Mouse (Mus musculus) cerebellum, postnatal 4 days (tissue): ENCODE data around the gene Gm2a.
A peak's percentile ranks its signal among the peaks of the same experiment; 100 is the strongest.
"Not testable (repeated sequence)": the region's sequence is repeated elsewhere in the genome, so short reads cannot be mapped to it uniquely, and the experiment has no call there.

ENCODE experiments used
- DNase-seq, 2 experiments: peaks; one replicate each; pipeline ENCODE4 v3.0.0; 2022; ENCODE audit warnings: low spot score in 2 of 2, mixed read lengths in 1 of 2

The Gm2a gene

GRCm38 (mm10) chr11:55097463-55098188 lies at the start of gene Gm2a:
Gm2a (plus strand) TSS chr11:55098115.
- peak; percentile 69 to 86 for DNase-seq

GRCm38 (mm10) chr11:55050837-55051510 lies 46.9 kb upstream of the Gm2a start:
- DNase-seq, result no peak

GRCm38 (mm10) chr11:55057511-55057910 lies 40.4 kb upstream of the Gm2a start:
- no peak for DNase-seq

- DNase-seq, result no peak
Measured at GRCm38 (mm10) chr11:55060802-55061201, 37.1 kb upstream of the Gm2a start.

- DNase-seq, result no peak
Measured at GRCm38 (mm10) chr11:55062856-55063255, 35.1 kb upstream of the Gm2a start.

- DNase-seq, result no peak
Measured at GRCm38 (mm10) chr11:55066921-55067320, 31.0 kb upstream of the Gm2a start.

GRCm38 (mm10) chr11:55069023-55069422 lies 28.9 kb upstream of the Gm2a start:
- no peak for DNase-seq

GRCm38 (mm10) chr11:55071344-55071743 lies 26.6 kb upstream of the Gm2a start:
- DNase-seq, result no peak

- DNase-seq, result no peak
Measured at GRCm38 (mm10) chr11:55072467-55072866, 25.4 kb upstream of the Gm2a start.

- DNase-seq, result no peak
Measured at GRCm38 (mm10) chr11:55073191-55073590, 24.7 kb upstream of the Gm2a start.

GRCm38 (mm10) chr11:55075602-55076001 lies 22.3 kb upstream of the Gm2a start:
- peak in 1 of 2 experiments; percentile 54 for DNase-seq

GRCm38 (mm10) chr11:55076234-55076633 lies 21.7 kb upstream of the Gm2a start:
- no peak for DNase-seq

- peak in 1 of 2 experiments; percentile 22 for DNase-seq
Measured at GRCm38 (mm10) chr11:55077331-55078231, 20.3 kb upstream of the Gm2a start, which contains the start of gene Ccdc69. Ccdc69 (minus strand) TSS chr11:55078131.

GRCm38 (mm10) chr11:55078502-55078901 lies 19.4 kb upstream of the Gm2a start:
- DNase-seq, result no peak

GRCm38 (mm10) chr11:55079180-55079579 lies 18.7 kb upstream of the Gm2a start:
- DNase-seq, result no peak

GRCm38 (mm10) chr11:55081206-55081605 lies 16.7 kb upstream of the Gm2a start:
- no peak for DNase-seq

- DNase-seq, result no peak
Measured at GRCm38 (mm10) chr11:55084629-55085028, 13.3 kb upstream of the Gm2a start.

- no peak for DNase-seq
Measured at GRCm38 (mm10) chr11:55085396-55085795, 12.5 kb upstream of the Gm2a start.

GRCm38 (mm10) chr11:55087006-55087405 lies 10.9 kb upstream of the Gm2a start:
- peak; percentile 57 to 73 for DNase-seq

- no peak for DNase-seq
Measured at GRCm38 (mm10) chr11:55089892-55090291, 8.0 kb upstream of the Gm2a start.

- no peak for DNase-seq
Measured at GRCm38 (mm10) chr11:55093096-55093495, 4.8 kb upstream of the Gm2a start.

GRCm38 (mm10) chr11:55096296-55096695 lies 1.6 kb upstream of the Gm2a start:
- DNase-seq, result not testable (repeated sequence)
